Mouse (Mus musculus): ENCODE data around the gene Defb11. TPM values are rescaled to one million over a fixed set of nuclear protein-coding genes. Genes with fewer than 3 reads are reported as not detected.
"Not testable (repeated sequence)": the region's sequence is repeated elsewhere in the genome, so short reads cannot be mapped to it uniquely, and the experiment has no call there.

Gene Defb11
- total RNA-seq (2021), result not detected
- long read RNA-seq, experiment 1, result 0 reads
- long read RNA-seq, experiment 2, result 0 reads

DNA sequence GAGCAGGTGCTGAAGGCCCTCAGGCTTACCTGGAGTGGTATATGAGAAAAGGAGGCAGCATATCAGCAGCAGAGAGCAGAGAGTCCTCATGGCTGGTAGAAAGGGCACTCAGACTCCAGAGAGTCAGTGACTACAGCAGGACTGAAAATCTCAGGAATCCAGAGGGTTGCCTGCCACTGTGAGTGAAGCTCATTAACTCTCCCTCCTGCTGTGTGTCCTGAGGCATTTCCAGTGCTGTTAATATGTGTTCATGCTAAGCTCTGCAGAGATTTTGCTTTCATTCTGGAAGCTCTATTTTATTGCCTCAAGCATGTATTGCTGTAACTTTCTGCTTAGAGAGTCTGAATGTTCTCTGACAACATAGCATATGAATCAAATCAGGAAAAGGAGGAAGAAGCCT, at the start of gene Defb11:
Gene Defb11 (minus strand): TSS at position 123 of the 400 bp plus-strand sequence.
- DNase-seq (ENCODE audit: low spot score in 2 of 2), result not testable (repeated sequence)

- DNase-seq (ENCODE audit: low spot score in 2 of 2), result peak in 1 of 2 experiments; percentile 19
These were observed 49.1 kb upstream of the Defb11 start for GRCm38 (mm10) chr8:21955321-21955720.

DNA sequence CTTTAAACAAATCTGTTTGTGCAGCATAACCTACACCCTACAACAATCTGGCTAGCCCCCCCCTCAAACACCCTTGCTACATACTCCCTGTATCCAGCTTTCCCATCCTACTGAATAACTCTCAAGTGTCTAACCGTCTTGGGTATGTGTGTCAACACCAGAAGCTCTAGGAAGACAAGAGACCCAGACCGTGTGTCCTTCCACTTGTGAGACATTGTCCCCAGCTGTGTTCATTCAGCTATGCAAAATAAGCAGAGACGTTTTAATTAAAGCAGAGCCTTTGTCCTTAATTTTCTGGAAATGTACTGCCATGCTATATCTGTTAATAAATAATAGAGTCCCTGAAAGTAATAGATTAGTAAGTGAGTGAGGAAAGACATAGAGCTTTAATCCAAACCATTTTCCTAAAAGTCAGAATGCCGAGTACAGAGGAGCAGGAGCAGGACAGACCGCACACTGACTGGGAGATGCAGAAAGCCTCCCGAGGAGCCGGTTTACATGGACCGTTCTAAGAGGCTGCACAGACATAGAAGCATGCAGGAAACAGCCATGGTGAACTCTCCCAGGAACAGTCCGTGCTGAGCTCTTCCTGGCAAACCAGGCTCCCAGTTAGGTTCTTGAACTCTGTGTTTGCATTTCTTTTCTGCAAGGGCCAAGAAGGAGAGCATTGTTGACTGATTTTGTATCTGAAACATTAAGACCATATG, 41.3 kb upstream of the Defb11 start:
- no peak for DNase-seq (ENCODE audit: low spot score in 2 of 2)

GRCm38 (mm10) chr8:21946462-21946861, 40.2 kb upstream of the Defb11 start, which contains the start of gene Defb13:
Gene Defb13 (plus strand): TSS chr8:21946762.
- no peak for DNase-seq (ENCODE audit: low spot score in 2 of 2)

DNA sequence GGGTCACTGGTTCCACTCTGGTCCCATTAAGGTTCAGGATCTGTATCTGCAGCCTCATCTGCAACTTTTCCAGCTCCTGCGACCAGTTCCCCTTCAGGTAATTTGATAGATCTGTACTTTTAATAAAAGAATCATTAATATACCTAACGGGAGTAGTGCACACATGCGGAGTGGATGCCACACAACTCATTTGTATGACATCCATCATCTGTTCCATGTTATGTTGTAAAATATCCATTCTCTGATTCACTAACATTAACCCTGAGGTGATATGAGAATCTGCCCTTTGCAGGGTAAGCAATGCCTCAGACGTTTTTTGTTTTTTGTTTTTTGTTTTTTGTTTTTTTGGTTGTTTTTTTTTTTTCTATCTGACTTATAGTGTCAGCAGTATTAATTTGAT, 31.8 kb upstream of the Defb11 start, which contains the start of gene Defb35:
Gene Defb35 (plus strand): TSS at position 301 of the 400 bp plus-strand sequence.
- DNase-seq (ENCODE audit: low spot score in 2 of 2), result not testable (repeated sequence)

DNA sequence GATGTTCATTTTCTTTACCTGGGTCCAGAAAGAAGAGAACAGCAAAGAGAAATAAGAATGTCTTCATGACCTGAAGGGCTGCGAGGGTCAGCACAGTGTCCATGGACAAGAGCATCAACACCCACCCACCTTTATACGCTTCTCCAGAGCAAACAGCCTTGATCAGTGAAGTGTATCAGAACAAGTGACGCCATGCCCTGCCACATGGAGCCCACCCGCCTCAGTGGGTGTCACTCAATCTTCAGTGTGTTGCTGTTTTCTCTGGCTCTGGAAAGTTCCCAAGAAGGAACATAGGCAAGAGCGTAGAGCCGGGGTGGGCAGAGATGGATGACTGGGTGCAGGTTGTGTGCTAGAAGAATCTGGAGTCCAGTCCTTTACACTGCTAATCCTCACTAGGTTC, 26.4 kb upstream of the Defb11 start, which contains the start of gene Defb15:
Gene Defb15 (minus strand): TSS at position 101 of the 400 bp plus-strand sequence.
- DNase-seq (ENCODE audit: low spot score in 2 of 2), result no peak

GRCm38 (mm10) chr8:21930754-21931153, 24.5 kb upstream of the Defb11 start:
- not testable (repeated sequence) for DNase-seq (ENCODE audit: low spot score in 2 of 2)

- no peak for DNase-seq (ENCODE audit: low spot score in 2 of 2)
These were observed 9.4 kb upstream of the Defb11 start for GRCm38 (mm10) chr8:21915625-21916024.

DNA sequence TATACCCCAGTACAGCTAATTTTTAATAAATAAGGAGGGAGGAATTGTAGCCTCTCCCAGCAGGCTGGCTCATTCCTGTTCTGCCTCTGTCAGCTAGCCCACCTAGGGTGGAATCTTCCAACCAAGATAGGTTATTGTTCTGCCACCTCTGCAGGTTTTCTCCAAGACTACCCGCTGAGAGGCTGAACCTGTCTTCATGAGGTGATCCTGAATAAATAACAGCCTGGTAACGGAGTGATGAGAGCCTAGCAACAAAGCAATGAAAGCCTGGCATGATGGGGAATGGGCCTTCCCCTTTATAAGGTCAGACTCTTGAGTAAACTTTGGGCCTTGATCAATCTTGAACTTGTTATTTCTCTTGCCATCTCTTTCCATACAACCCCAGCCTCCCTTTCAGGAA, 6.3 kb upstream of the Defb11 start:
- DNase-seq (ENCODE audit: low spot score in 2 of 2), result no peak

GRCm38 (mm10) chr8:21911931-21912330, 5.7 kb upstream of the Defb11 start:
- DNase-seq (ENCODE audit: low spot score in 2 of 2), result no peak

GRCm38 (mm10) chr8:21885321-21885720, 20.9 kb downstream of the Defb11 start, which contains the start of gene Defb9:
Gene Defb9 (minus strand): TSS chr8:21885421.
- not testable (repeated sequence) for DNase-seq (ENCODE audit: low spot score in 2 of 2)

DNA sequence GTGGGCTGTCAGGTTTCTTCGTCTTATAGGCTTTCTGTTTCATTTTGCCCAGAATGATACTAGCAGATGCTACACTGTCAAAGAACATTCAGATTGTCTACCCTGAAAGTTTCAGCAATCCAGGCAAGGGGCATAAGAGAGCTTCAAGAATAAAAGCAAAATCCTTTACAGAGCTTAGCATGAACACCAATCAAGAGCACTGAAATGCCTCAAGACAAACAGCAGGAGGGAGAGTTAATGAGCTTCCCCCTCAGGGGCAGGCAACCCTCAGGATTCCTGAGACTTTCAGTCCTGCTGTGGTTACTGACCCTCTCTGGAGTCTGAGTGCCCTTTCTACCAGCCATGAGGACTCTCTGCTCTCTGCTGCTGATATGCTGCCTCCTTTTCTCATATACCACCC, 47.6 kb downstream of the Defb11 start, which contains the start of gene Defb10:
Gene Defb10 (plus strand): TSS at position 316 of the 400 bp plus-strand sequence.
- not testable (repeated sequence) for DNase-seq (ENCODE audit: low spot score in 2 of 2)

Other genes starting within 250 kb of the Defb11 start
- gene Defa34, start 240.6 kb downstream of the Defb11 start, total RNA-seq (2021), result not detected
- gene AY761184, start 202.8 kb downstream of the Defb11 start, total RNA-seq (2021), result not detected
- gene Defa24, start 171.9 kb downstream of the Defb11 start, total RNA-seq (2021), result not detected
- not detected for gene Defb50, start 82.9 kb downstream of the Defb11 start, total RNA-seq (2021)
- not detected for gene Defb2, start 66.5 kb downstream of the Defb11 start, total RNA-seq (2021)
- not detected for gene Defb10, start 47.5 kb downstream of the Defb11 start, total RNA-seq (2021)
- not detected for gene Defb9, start 21.0 kb downstream of the Defb11 start, total RNA-seq (2021)
- gene Defb15, start 26.3 kb upstream of the Defb11 start, total RNA-seq (2021), result not detected
- not detected for gene Defb35, start 31.9 kb upstream of the Defb11 start, total RNA-seq (2021)
- not detected for gene Defb13, start 40.4 kb upstream of the Defb11 start, total RNA-seq (2021)
- gene Fam90a1a, start 52.3 kb upstream of the Defb11 start, total RNA-seq (2021), result not detected
- not detected for gene Ccdc70, start 63.4 kb upstream of the Defb11 start, total RNA-seq (2021)
- under 1 TPM; 0.12 to 0.18 TPM for gene Atp7b, start 153.9 kb upstream of the Defb11 start, total RNA-seq (2021)
- gene Alg11, start 154.3 kb upstream of the Defb11 start, total RNA-seq (2021), result 10 to 100 TPM; 12.0 to 14.3 TPM
- gene Nek5, start 218.6 kb upstream of the Defb11 start, total RNA-seq (2021), result not detected